Mouse (Mus musculus) C2C12 (cell line): Measurements from ENCODE around the gene Scgb1a1.

ENCODE experiments used
- CEBPB ChIP-seq: IDR thresholded peaks from one replicate; pipeline ENCODE4 v1.6.1; 2011; ENCODE audit warnings: low read depth, mild to moderate bottlenecking, control low read depth, moderate library complexity
- CTCF ChIP-seq: IDR thresholded peaks from one replicate; pipeline ENCODE4 v1.5.1; 2011; ENCODE audit not compliant: control insufficient read depth, insufficient read depth, insufficient read length
- MAX ChIP-seq: IDR thresholded peaks from one replicate; pipeline ENCODE4 v1.6.1; 2011; ENCODE audit warnings: mild to moderate bottlenecking, control low read depth
- MYOD1 ChIP-seq: IDR thresholded peaks from one replicate; pipeline ENCODE4 v1.6.1; 2011; ENCODE audit warnings: low read depth; ENCODE audit not compliant: control insufficient read depth, insufficient read length
- MYOG ChIP-seq: IDR thresholded peaks from one replicate; pipeline ENCODE4 v1.6.1; 2011; ENCODE audit not compliant: control insufficient read depth, insufficient read length; ENCODE audit errors: extremely low read depth
- USF1 ChIP-seq: IDR thresholded peaks from one replicate; pipeline ENCODE4 v1.6.1; 2011; ENCODE audit warnings: low read depth, mild to moderate bottlenecking, control low read depth, moderate library complexity

GRCm38 (mm10) chr19:9050294-9051229, 37.2 kb downstream of the Scgb1a1 start:
- TF ChIP-seq MAX (no peak), CTCF (no peak), CEBPB (no peak), USF1 (no peak), MYOD1 (no peak), MYOG (no peak)
